Mouse (Mus musculus): Measurements from ENCODE around the gene Slc37a3.
A peak's percentile ranks its signal among the peaks of the same experiment; 100 is the strongest.
"Not testable (repeated sequence)": the region's sequence is repeated elsewhere in the genome, so short reads cannot be mapped to it uniquely, and the experiment has no call there.

Gene Slc37a3

DNA sequence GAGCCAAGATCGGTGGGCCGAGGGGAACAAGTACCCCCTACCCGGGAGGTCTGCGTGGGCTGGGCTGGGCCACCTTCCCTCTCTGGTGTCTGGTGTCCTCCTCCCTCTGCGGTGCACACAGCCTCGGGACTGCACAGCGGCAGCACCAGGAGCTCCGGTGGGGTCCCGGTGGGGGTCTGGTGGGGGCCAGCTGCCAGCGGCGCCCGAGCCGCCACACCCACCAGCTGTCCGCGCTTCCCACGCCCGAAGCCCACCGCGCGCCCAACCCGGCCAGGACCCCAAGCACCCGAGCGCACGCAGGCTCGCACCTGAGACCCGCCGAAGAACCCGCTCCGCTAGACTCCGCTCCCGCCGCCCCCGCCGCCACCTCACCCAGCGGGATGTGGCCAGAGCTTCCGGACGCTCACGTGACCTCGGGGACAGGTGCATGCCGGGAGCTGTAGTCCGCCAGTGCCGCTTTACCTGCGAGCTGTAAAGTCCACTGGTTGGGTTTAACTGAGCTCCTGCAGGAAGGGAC, at the start of gene Slc37a3:
Gene Slc37a3 (minus strand): TSS at position 365 of the 517 bp plus-strand sequence.
- DNase-seq (ENCODE audit: low spot score) = peak; percentile 91

DNA sequence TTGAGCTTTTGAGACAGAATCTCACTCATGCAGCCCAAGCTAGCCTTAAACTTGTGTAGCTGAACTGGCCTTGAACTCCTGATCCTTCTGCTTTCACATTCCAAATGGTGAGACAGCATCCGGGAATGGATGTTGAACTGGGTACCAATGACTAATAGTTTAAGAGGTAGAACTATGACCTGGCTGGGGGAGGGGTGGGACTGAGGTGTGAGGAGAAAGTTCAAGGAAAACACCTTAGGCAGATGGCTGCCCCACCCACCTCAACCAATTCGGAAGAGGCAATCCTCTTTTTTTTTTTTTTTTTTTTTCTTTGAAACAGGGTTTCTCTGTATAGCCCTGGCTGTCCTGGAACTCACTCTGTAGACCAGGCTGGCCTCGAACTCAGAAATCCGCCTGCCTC, 49.2 kb upstream of the Slc37a3 start:
- no peak for DNase-seq (ENCODE audit: low spot score)

- no peak for DNase-seq (ENCODE audit: low spot score)
Observed at GRCm38 (mm10) chr6:39425181-39425580, 47.7 kb upstream of the Slc37a3 start.

DNA sequence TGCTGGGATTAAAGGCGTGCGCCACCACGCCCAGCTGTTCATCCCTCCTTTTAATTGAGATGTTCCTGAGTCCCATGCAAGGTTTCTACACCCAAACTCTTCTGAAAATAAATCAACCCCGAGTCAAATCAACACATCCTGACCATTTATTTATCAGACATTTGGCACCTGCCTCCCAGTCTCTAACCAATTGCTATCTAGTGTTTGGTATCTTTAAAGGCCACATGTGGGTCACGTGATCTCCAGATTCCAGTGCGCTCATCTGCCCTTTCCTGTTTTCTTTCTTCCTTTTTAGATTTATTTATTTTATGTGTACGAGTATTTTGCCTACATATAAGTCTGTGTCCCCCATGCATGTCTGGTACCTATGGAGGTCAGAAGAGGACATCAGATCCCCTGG, 46.2 kb upstream of the Slc37a3 start:
- DNase-seq (ENCODE audit: low spot score) = no peak

DNA sequence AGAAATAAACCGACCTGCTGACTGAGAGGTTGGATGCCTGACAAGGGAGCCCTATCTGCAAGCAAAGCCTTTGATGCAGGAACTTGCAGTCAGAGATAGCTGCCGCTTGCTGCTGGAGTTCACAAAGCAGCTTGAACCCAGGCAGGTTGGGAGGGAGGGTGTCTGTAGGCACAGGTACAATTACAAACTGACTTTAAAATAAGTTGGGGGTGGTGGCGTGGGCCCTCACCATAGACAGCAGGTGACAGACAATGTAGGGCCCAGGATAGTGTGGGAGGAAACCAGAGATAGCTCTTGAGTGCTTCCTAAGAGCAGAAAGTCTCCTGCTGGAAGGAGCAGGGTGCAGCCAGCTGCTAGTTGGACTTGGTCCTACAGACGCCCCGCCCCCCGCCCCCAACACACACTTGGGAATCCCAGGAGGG, 45.7 kb upstream of the Slc37a3 start:
- no peak for DNase-seq (ENCODE audit: low spot score)

DNA sequence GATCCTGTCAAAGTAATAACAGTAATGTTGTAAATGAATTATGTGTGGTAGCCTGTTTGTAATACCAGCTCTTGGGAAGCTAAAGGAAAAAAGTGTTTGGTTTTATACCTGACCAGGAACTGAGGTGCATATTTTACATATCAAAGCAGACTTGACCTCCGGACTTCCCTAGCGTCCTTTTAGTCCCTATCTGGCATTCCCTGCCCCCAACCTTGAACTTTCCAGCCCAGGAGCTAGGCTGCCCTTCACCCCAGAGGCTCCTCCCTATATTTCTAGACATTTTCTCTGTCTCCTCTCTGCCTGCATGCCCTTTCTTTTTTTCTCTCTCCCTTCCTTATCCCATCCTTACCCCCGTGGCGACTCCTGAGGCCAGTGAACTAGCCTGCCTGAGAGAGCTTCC, 43.4 kb upstream of the Slc37a3 start:
- no peak for DNase-seq (ENCODE audit: low spot score)

DNA sequence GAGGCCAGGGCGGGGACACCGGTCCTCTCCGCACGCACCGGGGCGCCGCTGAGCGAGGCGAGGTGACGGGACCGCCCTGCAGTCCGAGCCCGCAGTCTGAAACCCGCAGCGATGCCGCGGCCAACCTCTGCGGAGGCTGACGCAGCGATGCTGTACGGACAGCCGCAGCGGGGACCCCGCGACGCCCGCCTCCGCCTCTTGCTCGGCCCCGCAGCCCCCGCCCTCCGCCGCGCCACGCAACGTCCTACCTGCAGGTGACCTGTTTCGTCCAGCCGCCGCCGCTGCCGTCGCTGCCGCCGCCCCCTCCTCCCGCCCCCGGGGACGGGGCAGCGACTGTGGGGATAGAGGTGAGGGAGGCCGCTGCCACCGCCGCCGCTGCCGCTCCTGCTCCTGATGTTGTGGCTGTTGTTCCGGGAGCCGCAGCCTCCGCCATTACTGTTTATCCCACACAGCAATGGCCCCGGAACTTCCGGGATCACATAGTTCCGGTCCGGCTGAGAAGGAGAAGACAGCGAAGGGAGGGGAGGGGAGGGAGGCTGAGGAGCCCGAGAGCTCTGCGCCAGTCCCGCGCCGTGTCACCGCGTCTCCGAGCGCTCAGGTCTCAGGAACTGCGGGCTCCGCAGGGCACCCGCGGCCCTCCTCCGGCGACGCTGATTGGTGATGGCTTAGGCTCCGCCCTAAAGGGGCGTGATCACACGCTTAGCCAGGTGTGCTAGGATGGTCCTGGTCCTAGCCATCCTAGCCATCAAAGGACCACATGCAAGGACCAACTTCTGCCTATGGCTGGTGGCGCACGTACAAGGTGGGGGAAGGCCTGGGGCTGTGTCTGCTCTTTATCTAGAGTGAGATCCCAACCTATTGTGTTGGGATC, 42.6 kb upstream of the Slc37a3 start, which contains the start of gene Mkrn1:
Gene Mkrn1 (minus strand): TSS at position 612 of the 871 bp plus-strand sequence.
- peak; percentile 88 for DNase-seq (ENCODE audit: low spot score)

DNA sequence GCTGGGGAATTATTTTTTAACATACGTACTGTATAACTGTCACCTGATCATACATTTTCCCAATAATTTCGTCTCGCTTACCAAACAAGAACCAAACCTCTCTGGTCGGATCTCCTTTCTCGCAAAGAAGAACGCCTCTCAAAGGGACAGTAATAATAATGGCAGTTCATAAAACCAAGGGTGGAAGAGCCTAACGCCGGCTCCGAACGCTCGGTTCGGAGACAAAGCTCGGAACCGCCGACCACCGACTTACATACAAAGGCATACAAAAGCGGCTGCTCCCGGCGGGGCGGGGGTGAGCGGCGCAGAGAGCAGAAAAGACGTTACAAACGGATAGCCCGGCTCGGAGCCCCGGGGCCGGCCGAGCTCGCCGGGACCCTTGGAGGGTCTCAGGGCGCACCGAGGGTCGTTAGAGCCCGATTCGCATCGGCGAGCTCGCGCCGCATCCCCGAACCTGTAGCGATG, 41.9 kb upstream of the Slc37a3 start:
- peak; percentile 62 for DNase-seq (ENCODE audit: low spot score)

GRCm38 (mm10) chr6:39416654-39417053, 39.2 kb upstream of the Slc37a3 start:
- not testable (repeated sequence) for DNase-seq (ENCODE audit: low spot score)

GRCm38 (mm10) chr6:39415762-39416161, 38.3 kb upstream of the Slc37a3 start:
- peak; percentile 70 for DNase-seq (ENCODE audit: low spot score)

DNA sequence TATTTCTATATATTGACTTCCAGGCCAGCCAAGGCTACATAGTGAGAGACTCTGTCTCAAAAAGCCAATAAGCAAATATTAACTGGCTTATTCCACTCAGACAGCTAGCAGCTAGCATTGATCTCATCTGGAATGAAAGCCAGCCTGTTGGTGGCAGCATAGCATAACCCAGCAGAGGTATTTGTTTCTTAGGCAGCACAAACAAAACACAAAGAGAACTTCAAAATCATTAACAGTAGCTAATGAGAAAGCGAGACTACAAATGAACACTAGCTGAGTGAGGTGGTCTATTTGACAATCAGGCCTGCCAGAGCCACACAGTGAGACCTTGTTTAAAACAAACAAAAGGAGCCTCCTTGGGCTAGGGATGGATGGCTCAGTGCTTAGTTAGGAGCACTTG, 36.6 kb upstream of the Slc37a3 start:
- no peak for DNase-seq (ENCODE audit: low spot score)

GRCm38 (mm10) chr6:39406480-39406879, 29.0 kb upstream of the Slc37a3 start:
- DNase-seq (ENCODE audit: low spot score) = no peak

DNA sequence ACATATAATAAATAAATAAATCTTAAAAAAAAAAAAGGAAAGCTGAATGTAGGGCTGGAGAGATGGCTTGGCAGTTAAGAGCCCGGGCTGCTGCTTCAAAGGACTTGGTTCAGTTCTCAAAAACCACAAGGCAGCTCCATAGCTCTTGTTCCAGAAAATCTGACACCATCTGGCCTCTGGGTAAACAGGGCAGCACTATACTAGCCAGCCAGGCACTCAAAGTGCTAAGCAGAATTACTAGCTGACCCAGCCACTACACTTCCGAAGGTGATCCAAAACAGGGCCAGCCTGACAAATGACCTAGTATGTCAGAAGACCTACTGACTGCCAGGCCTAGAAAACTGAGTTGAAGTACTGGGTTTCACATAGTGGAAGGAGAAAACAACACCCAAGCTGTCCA, 25.7 kb upstream of the Slc37a3 start:
- no peak for DNase-seq (ENCODE audit: low spot score)

DNA sequence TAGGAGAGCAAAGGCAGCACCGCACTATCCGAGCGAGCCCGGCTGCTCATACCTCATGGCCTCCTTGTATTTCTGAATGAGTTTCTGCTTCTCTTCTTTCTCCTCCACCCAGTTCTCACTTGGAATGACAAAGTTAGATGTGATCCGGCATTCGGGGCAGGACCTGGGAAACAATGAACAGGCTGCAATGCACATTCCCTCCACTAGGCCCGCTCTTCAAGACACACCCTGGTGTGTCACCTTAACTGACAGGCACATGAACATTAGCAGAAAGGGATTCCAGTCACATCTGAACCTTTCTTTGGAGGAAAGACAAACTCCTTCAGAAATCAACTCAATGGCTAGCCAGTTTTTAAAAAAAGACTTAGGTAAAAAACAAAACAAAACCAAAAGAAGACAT, 22.9 kb upstream of the Slc37a3 start:
- peak; percentile 81 for DNase-seq (ENCODE audit: low spot score)

DNA sequence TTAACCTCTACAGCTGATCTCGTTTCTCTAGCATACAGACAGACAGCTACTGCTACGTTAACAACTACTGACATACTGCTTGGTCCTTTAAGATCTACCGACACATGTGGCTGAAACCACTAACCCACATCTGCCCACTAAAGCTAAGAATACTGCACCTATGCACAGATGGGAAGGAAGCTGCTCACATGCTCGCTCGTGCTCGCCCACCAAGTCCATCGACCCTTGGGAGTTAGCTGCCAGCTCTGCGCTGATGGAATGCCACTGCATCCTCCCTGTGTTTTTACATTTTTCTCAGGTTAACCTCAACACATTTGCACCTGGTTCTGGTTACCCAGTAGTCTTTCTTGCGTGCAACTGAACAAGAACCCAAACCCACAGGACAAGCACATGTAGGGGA, 20.9 kb upstream of the Slc37a3 start:
- no peak for DNase-seq (ENCODE audit: low spot score)

GRCm38 (mm10) chr6:39397046-39397445, 19.6 kb upstream of the Slc37a3 start:
- DNase-seq (ENCODE audit: low spot score) = no peak

- DNase-seq (ENCODE audit: low spot score) = no peak
Observed at GRCm38 (mm10) chr6:39395916-39396315, 18.4 kb upstream of the Slc37a3 start.

DNA sequence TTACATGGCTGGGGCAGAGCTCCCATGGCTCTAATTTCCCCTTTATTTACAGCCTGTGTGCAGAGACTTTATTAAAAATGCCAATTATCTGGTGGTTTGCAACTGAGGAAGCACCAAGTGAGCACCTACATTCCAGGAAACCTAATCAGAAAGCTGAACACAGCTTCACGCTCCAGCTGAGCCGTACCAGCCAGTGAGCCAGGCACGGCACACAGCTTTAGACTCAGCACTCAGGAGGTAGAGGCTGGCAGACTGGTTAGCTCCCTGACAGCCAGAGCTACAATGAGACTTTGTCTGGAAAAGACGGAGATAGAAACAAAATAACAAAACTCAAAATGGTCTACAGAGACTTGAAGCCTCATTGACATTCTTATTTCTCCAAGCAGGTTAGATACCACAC, 18.0 kb upstream of the Slc37a3 start:
- DNase-seq (ENCODE audit: low spot score) = no peak

- DNase-seq (ENCODE audit: low spot score) = no peak
Observed at GRCm38 (mm10) chr6:39389988-39390387, 12.5 kb upstream of the Slc37a3 start.

- DNase-seq (ENCODE audit: low spot score) = peak; percentile 59
Observed at GRCm38 (mm10) chr6:39381125-39381880, 3.8 kb upstream of the Slc37a3 start, which contains the start of gene Rab19. Gene Rab19, plus strand, starts transcription at chr6:39381175.

DNA sequence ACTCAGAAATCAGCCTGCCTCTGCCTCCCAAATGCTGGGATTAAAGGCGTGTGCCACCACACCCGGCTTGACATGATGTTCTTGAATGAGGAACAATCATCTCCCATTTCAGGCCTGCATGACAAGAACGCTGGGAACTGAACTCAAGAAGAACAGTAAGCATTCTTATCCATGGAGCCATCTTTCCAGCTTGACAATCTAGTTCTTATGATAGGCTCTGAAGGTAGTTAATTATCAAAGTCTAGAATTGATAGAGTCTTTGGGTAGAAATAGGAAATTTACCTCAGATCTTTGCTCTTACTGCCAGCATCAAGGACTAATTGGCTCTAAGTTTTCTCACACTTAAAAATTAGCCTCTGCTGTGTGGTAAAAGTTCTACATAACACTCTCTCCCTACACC, 2.8 kb upstream of the Slc37a3 start:
- no peak for DNase-seq (ENCODE audit: low spot score)

- DNase-seq (ENCODE audit: low spot score) = no peak
Observed at GRCm38 (mm10) chr6:39379749-39380148, 2.3 kb upstream of the Slc37a3 start.

GRCm38 (mm10) chr6:39379224-39379623, 1.7 kb upstream of the Slc37a3 start:
- no peak for DNase-seq (ENCODE audit: low spot score)
